Mouse (Mus musculus): ENCODE results near the gene E130218I03Rik.

The E130218I03Rik gene

DNA sequence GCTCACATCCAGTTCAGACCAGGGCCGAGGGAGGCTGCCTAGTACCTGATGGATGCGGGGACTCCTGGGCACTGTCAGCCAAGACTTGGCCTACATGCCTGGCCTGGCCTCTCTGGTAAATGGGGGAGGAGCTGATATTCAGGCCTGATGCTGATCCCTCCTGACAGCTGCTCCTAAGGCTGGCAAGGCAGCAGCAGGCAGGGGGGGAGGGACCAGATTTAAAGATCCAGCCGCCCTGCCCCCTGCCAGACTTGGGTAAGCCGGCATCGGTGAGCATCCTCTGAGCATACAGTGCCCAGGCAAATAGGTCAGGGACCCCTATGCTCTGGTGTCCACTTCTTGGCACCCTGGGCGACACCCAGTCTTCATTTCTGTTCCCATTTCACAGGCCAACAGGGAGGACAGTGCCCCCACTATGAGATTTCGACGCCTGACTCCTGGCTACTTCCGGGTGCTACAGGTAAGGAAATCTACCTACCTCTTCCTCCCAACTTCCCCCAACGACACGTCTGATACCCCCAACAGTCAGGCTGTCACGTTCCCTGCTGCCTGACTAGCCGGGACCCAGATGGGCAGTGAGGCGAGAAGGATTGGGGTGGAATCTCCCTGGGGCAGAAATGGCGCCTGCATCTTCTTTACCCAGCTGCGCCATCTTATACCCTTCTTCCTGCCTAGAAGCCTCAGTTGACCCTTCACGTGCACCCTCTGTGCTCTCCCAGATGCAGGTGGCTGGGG is at the start of gene E130218I03Rik:
E130218I03Rik (plus strand) TSS at position 147 of the 735 bp plus-strand sequence.
- DNase-seq (ENCODE audit: low spot score) = no peak

DNA sequence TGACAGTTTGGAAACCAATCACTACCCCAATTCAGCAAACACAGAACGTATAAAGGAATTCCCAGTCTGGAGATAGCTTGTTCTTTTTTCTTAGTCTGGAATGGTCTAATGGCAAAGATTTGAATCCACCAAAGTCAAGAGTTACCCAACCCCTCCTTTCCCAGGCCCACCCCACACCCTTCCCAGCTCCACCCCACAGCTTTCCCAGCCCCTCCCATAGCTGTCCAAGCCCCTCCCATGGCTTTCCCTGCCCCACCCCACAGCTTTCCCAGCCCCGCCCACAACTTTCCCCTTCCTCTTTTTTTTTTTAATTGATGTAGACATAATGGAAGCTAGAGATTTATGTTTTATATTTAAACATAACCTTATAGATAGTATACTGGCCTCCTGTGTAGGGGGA is 44.1 kb upstream of the E130218I03Rik start:
- no peak for DNase-seq (ENCODE audit: low spot score)

DNA sequence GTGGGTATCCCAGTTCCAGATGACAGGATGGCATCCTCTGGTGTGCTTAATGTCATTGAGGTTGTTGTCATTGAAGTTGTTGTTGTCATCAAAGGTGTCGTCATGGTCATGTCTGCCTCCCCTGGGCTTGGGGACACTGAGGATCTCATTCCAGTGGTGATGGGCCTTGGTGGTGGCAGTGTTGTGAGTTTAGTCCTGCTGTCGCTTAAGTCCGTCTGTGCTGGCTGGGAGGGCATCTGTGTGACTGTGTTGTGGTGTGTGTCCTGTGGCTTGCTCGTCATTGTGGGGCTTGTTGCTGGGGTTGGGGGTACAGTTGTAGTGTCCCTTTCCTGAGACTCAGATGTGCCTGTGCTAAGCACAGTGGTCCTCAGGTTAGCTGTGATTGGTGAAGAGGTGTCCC is 40.6 kb upstream of the E130218I03Rik start, which contains the start of gene Gm7534:
Gm7534 (minus strand) TSS at position 101 of the 400 bp plus-strand sequence.
- no peak for DNase-seq (ENCODE audit: low spot score)

GRCm38 (mm10) chr4:134203340-134203896 is 40.0 kb upstream of the E130218I03Rik start:
- no peak for DNase-seq (ENCODE audit: low spot score)

DNA sequence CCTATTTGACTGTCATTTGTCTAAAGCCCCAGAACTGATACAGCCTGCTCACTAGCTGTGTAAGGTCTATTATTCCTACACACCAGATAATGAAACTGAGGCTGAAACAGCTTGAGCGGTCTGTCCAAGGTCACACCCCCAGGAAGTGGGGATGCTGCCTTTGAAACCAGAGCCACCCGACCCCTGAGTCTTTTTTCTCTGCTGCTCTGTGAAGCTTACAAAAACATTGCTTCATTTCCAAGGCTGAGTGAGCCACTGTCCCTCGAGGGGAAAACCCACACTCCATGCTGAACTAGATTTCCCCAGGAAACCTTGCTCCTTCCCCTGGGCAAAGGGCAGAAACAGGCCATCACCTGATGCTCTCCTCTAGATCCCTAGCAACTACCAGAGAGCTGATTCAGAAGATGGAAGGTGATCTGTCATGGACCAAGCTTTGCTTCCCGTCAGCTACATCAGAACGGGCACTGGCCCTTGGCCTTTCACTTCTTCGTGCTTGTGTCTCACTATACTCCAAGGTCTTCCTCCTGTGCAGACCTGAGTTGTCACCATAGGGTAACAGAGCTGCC is 36.9 kb upstream of the E130218I03Rik start:
- no peak for DNase-seq (ENCODE audit: low spot score)

- DNase-seq (ENCODE audit: low spot score) = no peak
Measured at GRCm38 (mm10) chr4:134222793-134223600, 20.5 kb upstream of the E130218I03Rik start.

GRCm38 (mm10) chr4:134227194-134227593 is 16.3 kb upstream of the E130218I03Rik start, which contains the start of gene Catsper4:
TSS of gene Catsper4 (minus strand) at chr4:134227383.
- no peak for DNase-seq (ENCODE audit: low spot score)

DNA sequence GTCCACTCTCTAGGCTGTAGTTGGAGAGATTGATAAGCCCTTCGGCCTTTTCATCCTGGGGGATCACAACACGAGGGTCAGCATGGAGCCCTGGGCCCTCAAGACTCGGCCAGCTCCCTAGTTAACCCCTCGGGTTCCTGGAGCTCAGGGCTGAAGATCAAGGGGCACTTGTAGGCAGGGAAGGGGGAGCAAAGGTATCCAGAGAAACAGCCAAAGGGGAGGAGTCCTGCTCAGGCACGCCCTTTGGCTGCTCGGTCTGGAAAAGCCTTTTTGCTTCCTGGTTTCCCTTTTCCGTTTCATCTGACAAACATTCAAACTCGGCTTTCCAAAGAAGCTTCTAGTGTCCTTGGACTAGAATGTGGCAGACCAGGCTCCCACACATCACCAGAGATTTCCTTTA is 13.0 kb upstream of the E130218I03Rik start:
- no peak for DNase-seq (ENCODE audit: low spot score)

GRCm38 (mm10) chr4:134234876-134235275 is 8.6 kb upstream of the E130218I03Rik start:
- no peak for DNase-seq (ENCODE audit: low spot score)

DNA sequence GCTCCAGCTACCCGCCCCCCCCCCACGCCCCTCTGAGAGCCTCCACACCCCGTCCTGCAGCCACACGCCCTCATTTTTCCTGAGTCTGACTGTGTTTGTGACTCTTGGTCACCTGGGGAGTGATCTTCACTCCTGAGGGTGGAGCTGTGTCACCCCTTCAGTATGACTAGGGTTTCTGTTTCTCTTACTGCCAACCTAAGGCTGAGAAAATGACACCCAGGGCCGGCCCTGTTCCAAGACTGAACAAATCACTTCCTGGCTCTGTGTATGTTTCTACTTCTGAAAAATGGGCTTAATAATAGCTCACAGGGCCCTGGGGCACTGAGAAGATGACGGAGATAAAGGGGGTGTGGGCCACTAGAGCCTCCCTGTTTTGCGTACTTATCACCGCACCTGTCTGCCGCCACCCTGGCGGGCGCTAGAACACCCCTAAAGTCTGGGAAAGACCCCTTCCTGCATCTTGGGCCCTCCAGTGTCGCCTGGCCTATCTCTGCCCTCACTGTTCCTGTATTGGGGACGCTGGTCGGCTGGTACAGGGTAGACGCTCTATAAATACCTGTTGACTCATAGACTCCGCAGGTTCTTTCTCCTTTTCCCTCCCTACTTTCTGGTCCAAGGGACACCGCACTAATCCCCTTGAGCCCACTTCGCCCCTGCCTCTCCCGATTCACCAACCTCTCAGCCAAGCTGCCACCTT is 5.7 kb upstream of the E130218I03Rik start:
- DNase-seq (ENCODE audit: low spot score) = no peak

DNA sequence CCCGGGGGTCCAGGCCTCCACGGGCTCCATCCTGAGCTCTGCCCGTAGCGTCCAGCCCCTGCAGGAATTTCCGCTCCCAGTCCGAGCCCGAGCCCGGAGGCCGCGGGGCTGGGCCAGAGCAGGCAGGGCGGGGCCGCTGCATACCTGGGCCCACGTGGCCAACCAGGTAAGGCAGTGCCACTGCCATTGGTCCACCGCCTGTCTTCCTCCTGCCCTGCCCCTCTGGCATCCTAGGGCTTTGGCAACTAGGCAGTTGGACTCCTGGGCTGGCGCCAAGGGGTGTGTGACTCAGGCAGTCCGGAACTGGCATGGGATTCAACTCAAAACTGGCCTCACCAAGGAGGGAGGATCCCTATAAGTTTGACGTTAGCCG is 5.2 kb upstream of the E130218I03Rik start, which contains the start of gene Cnksr1:
Cnksr1 (minus strand) TSS at position 121 of the 373 bp plus-strand sequence.
- peak; percentile 76 for DNase-seq (ENCODE audit: low spot score)

- DNase-seq (ENCODE audit: low spot score) = no peak
Measured at GRCm38 (mm10) chr4:134238686-134239085, 4.8 kb upstream of the E130218I03Rik start.

GRCm38 (mm10) chr4:134245148-134245843 is 1.8 kb downstream of the E130218I03Rik start, which contains the start of gene Zfp593:
TSS of gene Zfp593 (minus strand) at chr4:134245592.
- DNase-seq (ENCODE audit: low spot score) = peak; percentile 92

GRCm38 (mm10) chr4:134246256-134246655 is 2.8 kb downstream of the E130218I03Rik start:
- DNase-seq (ENCODE audit: low spot score) = no peak

- DNase-seq (ENCODE audit: low spot score) = no peak
Measured at GRCm38 (mm10) chr4:134246719-134247258, 3.3 kb downstream of the E130218I03Rik start, which contains the start of gene Gm30191. TSS of gene Gm30191 (plus strand) at chr4:134246935.

GRCm38 (mm10) chr4:134249651-134250050 is 6.2 kb downstream of the E130218I03Rik start:
- DNase-seq (ENCODE audit: low spot score) = no peak

DNA sequence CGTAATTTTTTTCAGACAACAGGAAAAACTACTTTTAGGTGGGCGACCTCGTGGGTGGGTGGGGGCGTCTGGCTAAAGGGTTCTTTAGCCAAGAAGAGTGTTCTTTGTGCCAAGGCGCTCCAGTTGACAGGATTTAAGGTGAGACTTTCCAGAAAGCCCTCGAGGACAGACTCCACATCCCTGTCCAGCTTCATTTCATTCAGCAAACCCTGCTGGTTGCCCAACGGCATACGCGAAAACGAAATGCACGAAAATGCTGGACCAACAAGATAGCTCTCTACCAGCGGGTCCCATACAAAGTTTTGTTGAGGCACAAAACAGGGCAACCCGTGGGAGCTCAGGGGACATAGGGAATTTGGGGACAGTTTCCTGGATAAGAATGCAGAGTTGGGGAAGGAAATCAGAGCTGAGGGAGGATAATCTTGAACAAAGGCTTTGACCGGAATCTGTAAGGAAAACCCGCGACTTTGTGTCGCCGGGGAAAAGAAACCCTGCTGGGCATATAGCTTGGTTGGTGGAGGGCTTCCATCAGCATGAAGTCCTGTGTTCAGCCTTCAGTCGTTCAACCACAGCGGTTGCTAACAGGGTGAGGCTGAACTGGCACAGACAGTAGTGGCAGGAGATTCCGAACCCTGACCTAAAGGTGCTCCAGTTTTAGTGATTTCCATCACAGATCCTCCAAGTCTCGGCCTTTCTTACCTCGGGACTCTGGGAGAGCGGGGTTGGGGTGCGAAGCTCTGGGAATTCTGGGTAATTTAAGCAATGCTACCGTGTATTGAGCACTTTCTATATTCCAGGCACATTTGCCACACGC is 6.9 kb downstream of the E130218I03Rik start:
- no peak for DNase-seq (ENCODE audit: low spot score)

DNA sequence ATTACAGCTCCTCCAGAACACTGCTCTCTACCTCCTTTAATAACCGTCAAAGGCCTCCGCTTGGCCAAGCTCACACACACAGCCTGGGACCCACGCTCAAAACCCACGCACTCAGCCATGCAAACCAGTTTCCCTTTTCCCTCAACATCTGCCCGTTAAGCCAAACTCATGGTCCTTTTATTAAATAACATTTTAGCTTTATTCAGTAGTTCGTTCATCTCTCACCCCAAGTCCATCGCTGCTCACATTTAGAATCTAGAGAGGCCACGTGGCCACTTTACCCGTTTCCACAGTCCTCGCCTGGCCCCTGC is 7.4 kb downstream of the E130218I03Rik start:
- no peak for DNase-seq (ENCODE audit: low spot score)

DNA sequence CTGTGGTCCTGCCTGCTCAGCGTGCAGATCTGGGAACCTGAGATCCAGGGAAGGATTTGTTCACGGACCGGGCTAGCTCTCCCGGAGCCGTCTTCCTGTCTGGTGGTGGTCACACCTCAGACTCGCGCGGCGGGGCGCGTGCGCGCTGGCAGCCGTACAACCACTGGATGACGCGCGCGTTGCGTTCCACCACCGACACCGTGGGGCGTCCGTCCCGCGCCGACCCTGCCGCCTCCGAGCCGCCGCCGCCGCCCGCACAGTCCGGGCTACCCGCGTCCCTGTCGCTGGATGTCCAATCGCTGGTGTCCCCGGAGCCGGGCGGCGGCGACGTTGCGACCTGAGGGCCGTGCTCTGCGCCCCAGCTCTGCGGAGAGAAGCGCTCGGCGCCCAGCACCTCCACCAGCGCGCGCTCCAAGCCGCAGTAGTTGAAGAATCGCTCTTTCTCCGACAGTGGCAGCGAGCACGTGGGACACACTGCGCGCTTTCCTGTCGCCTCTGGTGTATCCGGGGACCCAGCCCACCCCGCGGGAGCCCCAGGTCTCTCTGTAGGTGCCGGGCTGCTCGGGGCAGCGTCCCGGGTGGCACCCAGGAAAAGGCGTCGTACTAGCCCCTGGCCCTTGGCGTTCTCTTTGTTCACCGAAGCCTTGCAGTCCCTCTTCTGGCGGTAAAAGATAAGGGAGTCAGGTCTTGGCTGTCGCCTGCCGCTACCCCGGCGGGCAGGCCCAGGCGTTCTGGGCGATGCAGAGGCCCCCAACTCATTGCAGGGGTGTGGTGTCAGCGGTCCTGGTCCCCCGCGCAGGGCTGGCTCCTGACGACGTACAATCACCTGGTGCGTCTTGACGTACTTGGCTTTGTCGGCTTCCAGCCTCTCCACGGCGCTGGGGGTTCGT is 8.0 kb downstream of the E130218I03Rik start:
- no peak for DNase-seq (ENCODE audit: low spot score)
